Mouse (Mus musculus) 416B (cell line): ENCODE data around the gene Jmjd8.

Source experiments
- DNase-seq: peaks from one replicate; pipeline ENCODE4 v3.0.0; 2011; ENCODE audit warnings: low read depth

The Jmjd8 gene

GRCm38 (mm10) chr17:25808789-25809605 lies 19.7 kb upstream of the Jmjd8 start, which contains the start of gene Fbxl16:
Gene Fbxl16 (plus strand): TSS chr17:25809085.
- no peak for DNase-seq

GRCm38 (mm10) chr17:25809606-25810340 lies 18.9 kb upstream of the Jmjd8 start:
- DNase-seq: no peak

GRCm38 (mm10) chr17:25810890-25811289 lies 17.8 kb upstream of the Jmjd8 start:
- DNase-seq: no peak

GRCm38 (mm10) chr17:25813471-25813870 lies 15.2 kb upstream of the Jmjd8 start:
- peak; percentile 26 for DNase-seq

- DNase-seq: no peak
Measured at GRCm38 (mm10) chr17:25817662-25818061, 11.0 kb upstream of the Jmjd8 start.

GRCm38 (mm10) chr17:25818851-25819780 lies 9.6 kb upstream of the Jmjd8 start:
- no peak for DNase-seq

GRCm38 (mm10) chr17:25823452-25823851 lies 5.2 kb upstream of the Jmjd8 start, which contains the start of gene Wdr24:
Gene Wdr24 (plus strand): TSS chr17:25823627.
- DNase-seq: peak; percentile 95

- no peak for DNase-seq
Measured at GRCm38 (mm10) chr17:25824362-25825142, 4.1 kb upstream of the Jmjd8 start.

GRCm38 (mm10) chr17:25825311-25825710 lies 3.4 kb upstream of the Jmjd8 start:
- no peak for DNase-seq

- DNase-seq: no peak
Measured at GRCm38 (mm10) chr17:25825984-25826570, 2.6 kb upstream of the Jmjd8 start.

GRCm38 (mm10) chr17:25827011-25827410 lies 1.7 kb upstream of the Jmjd8 start:
- DNase-seq: no peak

GRCm38 (mm10) chr17:25827546-25828222 lies 983 bp upstream of the Jmjd8 start:
- no peak for DNase-seq

- DNase-seq: no peak
Measured at GRCm38 (mm10) chr17:25828223-25828594, 458 bp upstream of the Jmjd8 start.

GRCm38 (mm10) chr17:25829558-25830017 lies 921 bp downstream of the Jmjd8 start:
- DNase-seq: no peak

GRCm38 (mm10) chr17:25830200-25830753 lies 1.6 kb downstream of the Jmjd8 start:
- no peak for DNase-seq

- no peak for DNase-seq
Measured at GRCm38 (mm10) chr17:25830806-25831431, 2.3 kb downstream of the Jmjd8 start.

- DNase-seq: peak; percentile 80
Measured at GRCm38 (mm10) chr17:25831451-25832281, 3.0 kb downstream of the Jmjd8 start.
